Mouse (Mus musculus) forebrain, embryonic 11.5 days (tissue): ENCODE measurements around the gene Thra. TPM values are rescaled to one million over a fixed set of nuclear protein-coding genes. Genes with fewer than 3 reads are reported as not detected.

Experiments used
- ATAC-seq: fragments of 200-750 bp; cut with Nextera tagmentation; replicated peaks from 2 replicates; pipeline ENCODE4 v1.8.0; 2017; ENCODE audit warnings: moderate TSS enrichment; ENCODE audit not compliant: low FRiP score
- DNase-seq: peaks from one replicate; pipeline ENCODE4 v3.0.0-alpha.2; 2017; ENCODE audit warnings: low spot score
- H3K27ac ChIP-seq: fragments of 300-500 bp; sonication (generic); 2 replicates; pipeline ENCODE4 v1.5.1; 2014; ENCODE audit warnings: low read depth, low read length
- H3K27me3 ChIP-seq: fragments of 300-500 bp; sonication (generic); 2 replicates; pipeline ENCODE4 v1.6.1; 2014; ENCODE audit warnings: mild to moderate bottlenecking, low read length, mixed read lengths; ENCODE audit not compliant: control insufficient read depth, insufficient read depth
- H3K36me3 ChIP-seq: fragments of 300-500 bp; sonication (generic); 2 replicates; pipeline ENCODE4 v1.6.1; 2014; ENCODE audit warnings: mild to moderate bottlenecking, low read length, moderate library complexity, mixed read lengths; ENCODE audit not compliant: control insufficient read depth, insufficient read depth
- H3K4me1 ChIP-seq: fragments of 300-500 bp; sonication (generic); replicated peaks from 2 replicates; pipeline ENCODE4 v1.6.1; 2014; ENCODE audit warnings: low read length, mixed read lengths; ENCODE audit not compliant: control insufficient read depth, insufficient read depth
- H3K4me2 ChIP-seq: fragments of 300-500 bp; sonication (generic); 2 replicates; pipeline ENCODE4 v1.6.1; 2014; ENCODE audit warnings: low read depth, mild to moderate bottlenecking, low read length, moderate library complexity, mixed read lengths; ENCODE audit not compliant: severe bottlenecking
- H3K4me3 ChIP-seq: fragments of 300-500 bp; sonication (generic); 2 replicates; pipeline ENCODE4 v1.5.1; 2014; ENCODE audit warnings: low read depth, low read length
- H3K9ac ChIP-seq: fragments of 300-500 bp; sonication (generic); 2 replicates; pipeline ENCODE4 v1.6.1; 2014; ENCODE audit warnings: low read length
- H3K9me3 ChIP-seq: fragments of 300-500 bp; sonication (generic); 2 replicates; pipeline ENCODE4 v1.6.1; 2016; ENCODE audit warnings: low read length, mixed read lengths; ENCODE audit not compliant: control insufficient read depth
- WGBS: fragments of 180-500 bp; shearing (Covaris S2); extraction: QIAGEN DNeasy Blood & Tissue Kit; methylation state at CpG from one replicate; pipeline ENCODE4 v1.1.7; 2014; 5-methylcytosine and 5-hydroxymethylcytosine counted together
- polyA plus RNA-seq: library from polyadenylated mRNA; unstranded; fragments of >200 nt; fragmentation: Nextera tagmentation; extraction: Ambion mirVana; gene quantifications from 2 replicates; pipeline ENCODE4 v1.2.1, GENCODE M21; 2014

Thra gene
- 35.9 and 36.9 TPM in 2 replicates for polyA plus RNA-seq

- peak within 1 kb of the TSS; percentile 87 for H3K9ac ChIP-seq
- WGBS = under 1% methylated on average over 22 of the region's 22 CpGs
- H3K4me1 ChIP-seq = peaks cover 33% of the 10 kb centered on the region
- ATAC-seq (peak; percentile 51; the same call in 1 of the 2 replicates), DNase-seq (peak; percentile 85)
- H3K9me3 ChIP-seq = no peaks in the 10 kb centered on the region
- H3K4me2 ChIP-seq = peak within 1 kb of the TSS; percentile 79
- H3K36me3 ChIP-seq = no peaks in the 10 kb centered on the region
- peak within 1 kb of the TSS; percentile 79 for H3K4me3 ChIP-seq
- peak within 1 kb of the TSS; percentile 93 for H3K27ac ChIP-seq
- no peaks in the 10 kb centered on the region for H3K27me3 ChIP-seq
Observed at GRCm38 (mm10) chr11:98740393-98741050, at the start of gene Thra. Gene Thra (plus strand): TSS chr11:98740638.

DNA sequence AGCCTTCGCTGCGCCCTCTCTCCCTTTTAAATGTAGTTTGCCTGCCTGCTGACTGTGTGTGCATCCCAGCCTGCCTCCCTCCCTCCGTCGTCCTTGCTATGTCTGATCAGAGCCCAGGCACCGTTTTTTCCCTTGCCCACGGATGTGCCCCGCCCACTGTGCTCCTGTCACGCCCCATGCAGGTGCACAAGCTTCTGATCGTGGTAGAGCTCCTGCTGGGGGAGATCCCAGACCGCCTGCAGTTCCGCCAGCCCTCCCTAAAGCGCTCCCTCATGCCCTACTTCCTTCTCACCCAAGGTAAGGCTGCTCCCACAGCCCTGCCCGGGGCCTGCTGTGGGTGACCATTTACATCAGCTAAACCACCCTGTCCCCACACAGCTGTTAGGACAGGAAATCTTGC lies 47.2 kb upstream of the Thra start:
- H3K36me3 ChIP-seq = peaks cover 27% of the 10 kb centered on the region
- 82% methylated on average over 13 of the region's 13 CpGs for WGBS

GRCm38 (mm10) chr11:98693746-98694145 lies 46.7 kb upstream of the Thra start:
- Histone ChIP-seq H3K27me3 (no peaks in the 10 kb centered on the region), H3K27ac (no peak overlapping the region), H3K36me3 (peaks cover 27% of the 10 kb centered on the region), H3K4me3 (no peak overlapping the region), H3K4me1 (no peaks in the 10 kb centered on the region), H3K9me3 (no peaks in the 10 kb centered on the region), H3K4me2 (no peak overlapping the region), H3K9ac (no peak overlapping the region)
- ATAC-seq (no peak), DNase-seq (no peak)
- WGBS = 91% methylated on average over 9 of the region's 9 CpGs

More for the DNA sequence above, 47.2 kb upstream of the Thra start:
- H3K9ac ChIP-seq = no peak overlapping the region
- DNase-seq (no peak), ATAC-seq (no peak)
- no peak overlapping the region for H3K4me2 ChIP-seq
- H3K9me3 ChIP-seq = no peaks in the 10 kb centered on the region
- H3K4me1 ChIP-seq = no peaks in the 10 kb centered on the region
- H3K27me3 ChIP-seq = no peaks in the 10 kb centered on the region
- H3K4me3 ChIP-seq = no peak overlapping the region
- H3K27ac ChIP-seq = no peak overlapping the region

DNA sequence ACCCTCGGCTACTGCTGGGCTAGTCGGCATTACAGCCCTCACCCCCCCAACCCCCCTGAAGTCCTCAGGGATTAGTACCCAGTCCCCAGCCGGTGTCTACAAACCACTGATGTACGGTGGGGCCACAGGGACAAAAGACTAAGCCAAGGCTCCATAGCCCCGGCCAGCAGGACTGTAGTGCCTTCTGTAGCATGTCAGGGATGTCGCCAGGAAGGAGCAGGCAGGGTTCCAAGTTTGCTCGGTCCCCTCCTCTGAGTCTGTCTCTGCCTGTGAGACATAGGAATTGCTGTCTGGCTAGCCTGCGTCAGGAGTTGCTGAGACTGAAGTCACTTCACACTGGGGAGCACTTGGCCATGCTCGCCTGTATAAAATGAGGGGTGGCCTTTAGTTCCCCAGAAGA lies 46.1 kb upstream of the Thra start:
- Histone ChIP-seq H3K4me1 (no peaks in the 10 kb centered on the region), H3K4me3 (no peak overlapping the region), H3K4me2 (no peak overlapping the region), H3K27me3 (no peaks in the 10 kb centered on the region), H3K9me3 (no peaks in the 10 kb centered on the region), H3K9ac (no peak overlapping the region), H3K36me3 (peaks cover 27% of the 10 kb centered on the region), H3K27ac (no peak overlapping the region)
- ATAC-seq = no peak
- 83% methylated on average over 9 of the region's 9 CpGs for WGBS
- DNase-seq = no peak

GRCm38 (mm10) chr11:98695408-98695807 lies 45.0 kb upstream of the Thra start:
- ATAC-seq (no peak), DNase-seq (no peak)
- H3K27ac ChIP-seq = no peak overlapping the region
- no peaks in the 10 kb centered on the region for H3K9me3 ChIP-seq
- no peak overlapping the region for H3K4me2 ChIP-seq
- H3K27me3 ChIP-seq = no peaks in the 10 kb centered on the region
- H3K4me3 ChIP-seq = no peak overlapping the region
- no peaks in the 10 kb centered on the region for H3K4me1 ChIP-seq
- WGBS = 74% methylated on average over 14 of the region's 14 CpGs
- H3K36me3 ChIP-seq = peaks cover 27% of the 10 kb centered on the region
- H3K9ac ChIP-seq = no peak overlapping the region

DNA sequence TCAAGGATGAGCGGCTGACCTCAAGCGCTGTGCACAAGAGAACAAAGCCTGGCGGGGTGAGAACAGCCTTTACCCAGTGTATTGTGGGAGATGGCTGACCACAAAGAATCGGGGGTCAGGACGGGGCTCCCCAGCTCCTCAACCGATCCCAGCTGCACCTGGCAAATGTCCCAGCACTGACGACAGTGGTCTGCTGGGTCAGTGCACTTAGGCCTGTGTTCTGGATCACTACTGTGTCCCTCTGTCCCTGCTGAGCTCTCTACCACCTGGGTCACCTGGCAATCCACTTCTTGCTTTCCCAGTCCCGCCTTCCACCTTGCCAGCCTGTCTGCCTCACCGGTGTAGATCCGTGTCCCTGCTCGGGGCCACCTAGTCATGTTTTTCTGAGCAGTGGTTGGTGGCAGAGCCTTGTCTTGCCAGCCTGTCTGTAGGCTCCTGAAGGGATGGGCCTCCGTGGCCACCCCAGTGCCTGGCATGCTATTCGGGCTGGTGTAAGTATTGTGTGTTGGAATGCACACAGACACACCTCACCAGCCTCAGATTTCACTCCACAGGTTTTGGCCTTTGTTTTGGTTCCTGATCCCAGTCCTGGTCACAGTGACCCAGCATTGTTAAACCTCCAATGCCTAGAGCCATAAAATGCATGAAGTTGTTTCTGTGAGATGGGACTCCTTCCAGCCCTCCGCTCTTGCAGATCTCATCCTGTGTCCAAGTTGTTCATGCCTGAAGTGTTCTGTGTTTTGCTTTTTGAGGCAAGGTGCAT lies 43.8 kb upstream of the Thra start:
- H3K27me3 ChIP-seq = no peaks in the 10 kb centered on the region
- no peak for ATAC-seq
- peaks cover 17% of the 10 kb centered on the region for H3K36me3 ChIP-seq

DNA sequence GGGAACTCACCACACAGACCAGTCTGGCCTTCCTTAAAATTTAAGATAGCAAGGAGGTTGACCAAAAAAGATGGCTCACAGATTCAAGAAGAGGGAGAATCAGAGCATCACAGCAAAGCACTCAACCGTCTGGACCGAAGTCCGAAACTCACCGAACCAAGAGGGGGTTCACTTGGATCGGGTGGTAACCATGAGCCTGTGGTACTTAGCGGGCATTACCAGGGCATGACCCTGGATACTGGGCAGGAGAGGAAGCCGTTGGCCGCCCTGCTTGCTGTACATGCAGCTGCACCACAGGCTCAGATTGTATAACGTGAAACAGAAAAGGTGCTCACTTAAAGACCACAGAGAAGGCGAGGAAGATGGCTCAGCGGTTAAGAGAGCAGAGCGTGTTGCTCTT lies 43.2 kb upstream of the Thra start:
- H3K27me3 ChIP-seq = no peaks in the 10 kb centered on the region
- H3K9ac ChIP-seq = no peak overlapping the region
- ATAC-seq (no peak), DNase-seq (no peak)
- H3K27ac ChIP-seq = no peak overlapping the region
- H3K36me3 ChIP-seq = peaks cover 16% of the 10 kb centered on the region
- H3K4me1 ChIP-seq = no peaks in the 10 kb centered on the region
- no peak overlapping the region for H3K4me3 ChIP-seq
- H3K4me2 ChIP-seq = no peak overlapping the region
- H3K9me3 ChIP-seq = no peaks in the 10 kb centered on the region
- 94% methylated on average over 12 of the region's 12 CpGs for WGBS

More for the DNA sequence above, 43.8 kb upstream of the Thra start:
- Histone ChIP-seq H3K9me3 (no peaks in the 10 kb centered on the region), H3K4me2 (no peak overlapping the region), H3K9ac (no peak overlapping the region), H3K27ac (no peak overlapping the region), H3K4me3 (no peak overlapping the region), H3K4me1 (no peaks in the 10 kb centered on the region)
- no peak for DNase-seq
- 90% methylated on average over 14 of the region's 14 CpGs for WGBS

GRCm38 (mm10) chr11:98698849-98699640 lies 41.4 kb upstream of the Thra start:
- Histone ChIP-seq H3K4me2 (no peak overlapping the region), H3K36me3 (peaks cover 9% of the 10 kb centered on the region; the same call in 1 of the 2 replicates), H3K9ac (no peak overlapping the region), H3K4me1 (no peaks in the 10 kb centered on the region), H3K4me3 (no peak overlapping the region), H3K27me3 (no peaks in the 10 kb centered on the region), H3K9me3 (no peaks in the 10 kb centered on the region), H3K27ac (no peak overlapping the region)
- WGBS = 86% methylated on average over 16 of the region's 16 CpGs
- DNase-seq = no peak
- no peak for ATAC-seq
